In genomic region chr17:26879235-26879634, GRCm38 (mm10) we compare ENCODE assay signal across 25 mouse cellular contexts. TPM values are rescaled to one million over a fixed set of nuclear protein-coding genes. Genes with fewer than 3 reads are reported as not detected.
DNase-seq lines count a peak whose midpoint lies in the region; ATAC-seq and TF ChIP-seq lines count a peak whose summit lies in the region.
"Had no signal": no experiment of that assay in that cellular context is flagged by ENCODE, and none has a peak within 500 bp of the region (broad histone marks: within the 10 kb centered on the region; RNA-seq: fewer than 3 reads in every experiment).

No protein-coding gene starts in this region.

- no peaks in the 10 kb centered on the region for H3K27me3 ChIP-seq in heart, embryonic 16.5 days (ENCODE audit: control insufficient read depth, insufficient read depth, low read length)
- no peaks in the 10 kb centered on the region for H3K27me3 ChIP-seq in lung, embryonic 14.5 days (ENCODE audit: insufficient read depth, low read length)
- H3K27me3 ChIP-seq in small intestine, adult 2 months (ENCODE audit: control insufficient read depth, insufficient read depth, low read length) = no peaks in the 10 kb centered on the region
- H3K27me3 ChIP-seq in embryonic facial prominence, embryonic 10.5 days (replicated peaks; ENCODE audit: low read depth, poor library complexity, severe bottlenecking) = no peaks in the 10 kb centered on the region
- H3K27me3 ChIP-seq: embryonic facial prominence, embryonic 13.5 days; neural tube, embryonic 15.5 days had no signal

- WGBS in heart, embryonic 16.5 days = 91% methylated on average over 6 of the region's 6 CpGs
- WGBS in lung, embryonic 14.5 days = 82% methylated on average over 6 of the region's 6 CpGs
- WGBS in small intestine, adult 2 months = 92% methylated on average over 6 of the region's 6 CpGs
- 90% methylated on average over 6 of the region's 6 CpGs for WGBS in embryonic facial prominence, embryonic 10.5 days

- H3K4me1 ChIP-seq in heart, embryonic 16.5 days (ENCODE audit: control insufficient read depth, insufficient read depth, low read length) = peaks cover 35% of the 10 kb centered on the region
- H3K4me1 ChIP-seq in lung, embryonic 14.5 days (ENCODE audit: insufficient read depth) = 0 out of 2 replicates have a peak, but pooled peaks cover 3% of the 10 kb centered on the region
- H3K4me1 ChIP-seq in ES-E14 (ENCODE audit: control insufficient read depth in 2 of 2, insufficient read depth in 2 of 2, low read length in 2 of 2, poor library complexity in 1 of 2) = no peaks in the 10 kb centered on the region
- no peaks in the 10 kb centered on the region for H3K4me1 ChIP-seq in small intestine, adult 2 months (ENCODE audit: control insufficient read depth, insufficient read depth, insufficient read length, low read length)
- H3K4me1 ChIP-seq in embryonic facial prominence, embryonic 10.5 days = no peaks in the 10 kb centered on the region; the same call in 1 of the 2 replicates
- H3K4me1 ChIP-seq: limb, embryonic 12.5 days had no signal

- H3K9ac ChIP-seq in heart, embryonic 16.5 days (ENCODE audit: low read length) = no peak overlapping the region
- no peak overlapping the region for H3K9ac ChIP-seq in lung, embryonic 14.5 days
- no peak overlapping the region for H3K9ac ChIP-seq in ES-E14 (ENCODE audit: insufficient read depth, low read depth, low read length, poor library complexity, severe bottlenecking)
- H3K9ac ChIP-seq: embryonic facial prominence, embryonic 13.5 days; limb, embryonic 12.5 days; neural tube, embryonic 15.5 days had no signal

- H3K4me3 ChIP-seq in heart, embryonic 16.5 days (ENCODE audit: low read length) = no peak overlapping the region
- no peak overlapping the region for H3K4me3 ChIP-seq in lung, embryonic 14.5 days (ENCODE audit: low read depth, low read length)
- H3K4me3 ChIP-seq in ES-E14 (ENCODE audit: insufficient read depth in 1 of 2, low read depth in 1 of 2, low read length in 2 of 2, poor library complexity in 1 of 2, severe bottlenecking in 1 of 2) = no peak overlapping the region
- H3K4me3 ChIP-seq in small intestine, adult 2 months (ENCODE audit: low read depth, low read length) = no peak overlapping the region
- no peak overlapping the region for H3K4me3 ChIP-seq in embryonic facial prominence, embryonic 10.5 days
- H3K4me3 ChIP-seq: embryonic facial prominence, embryonic 13.5 days; limb, embryonic 12.5 days; myocyte; neural tube, embryonic 15.5 days had no signal

- in situ Hi-C loops in ES-E14 (cut with MboI; ENCODE audit: low sequenced_read_pairs in 2 of 2, unreplicated experiment in 2 of 2) = loop anchor here in 1 of 2 experiments (25.0 kb wide), 2 partner anchors 192 to 417 kb away; no protein-coding TSS in a partner anchor

- ATAC-seq in heart, embryonic 16.5 days (replicated peaks; ENCODE audit: extremely low read depth, insufficient read depth, low FRiP score) = no peak
- no peak for ATAC-seq in lung, embryonic 14.5 days (ENCODE audit: insufficient read depth)
- ATAC-seq: activated CD4-positive, CD25-positive, alpha-beta regulatory T cell, adult 4 months; hindbrain, embryonic 16.5 days had no signal

- H3K9me3 ChIP-seq in heart, embryonic 16.5 days (replicated peaks; ENCODE audit: control insufficient read depth, low read length) = peaks cover 12% of the 10 kb centered on the region
- peaks cover 3% of the 10 kb centered on the region; the same call in 1 of the 2 replicates for H3K9me3 ChIP-seq in lung, embryonic 14.5 days (ENCODE audit: low read depth, low read length)
- H3K9me3 ChIP-seq in ES-E14 (ENCODE audit: control insufficient read depth, insufficient read depth, low read depth, low read length) = no peaks in the 10 kb centered on the region
- 0 out of 2 replicates have a peak, but pooled peaks cover 4% of the 10 kb centered on the region for H3K9me3 ChIP-seq in embryonic facial prominence, embryonic 10.5 days
- H3K9me3 ChIP-seq: limb, embryonic 12.5 days; neural tube, embryonic 15.5 days had no signal

- peaks cover 4% of the 10 kb centered on the region; the same call in 1 of the 2 replicates for H3K36me3 ChIP-seq in heart, embryonic 16.5 days (ENCODE audit: control insufficient read depth, insufficient read depth)
- no peaks in the 10 kb centered on the region for H3K36me3 ChIP-seq in lung, embryonic 14.5 days (ENCODE audit: insufficient read depth)
- H3K36me3 ChIP-seq in ES-E14 (ENCODE audit: control insufficient read depth, insufficient read depth, low read length, poor library complexity, severe bottlenecking) = no peaks in the 10 kb centered on the region
- H3K36me3 ChIP-seq in small intestine, adult 2 months (ENCODE audit: control insufficient read depth, insufficient read depth, low read length) = no peaks in the 10 kb centered on the region
- no peaks in the 10 kb centered on the region for H3K36me3 ChIP-seq in embryonic facial prominence, embryonic 10.5 days (replicated peaks)
- H3K36me3 ChIP-seq: embryonic facial prominence, embryonic 13.5 days; limb, embryonic 12.5 days; neural tube, embryonic 15.5 days had no signal

- H3K4me2 ChIP-seq in heart, embryonic 16.5 days (ENCODE audit: low read depth, low read length) = no peak overlapping the region
- H3K4me2 ChIP-seq in lung, embryonic 14.5 days = no peak overlapping the region
- H3K4me2 ChIP-seq: embryonic facial prominence, embryonic 13.5 days; limb, embryonic 12.5 days; neural tube, embryonic 15.5 days had no signal

- TF ChIP-seq CTCF in lung, embryonic 14.5 days (IDR thresholded peaks at IDR 0.05; ENCODE audit: low read depth) = peak; percentile 28; the same call in 1 of the 2 replicates
- peak; percentile 20; the same call in 1 of the 2 replicates for TF ChIP-seq CTCF in small intestine, adult 2 months (IDR thresholded peaks at IDR 0.05; ENCODE audit: extremely low read depth, insufficient read length, insufficient replicate concordance, low read depth, low read length)

- no peak for DNase-seq in heart, adult 11 months
- DNase-seq in lung, embryonic 14.5 days = no peak
- no peak for DNase-seq in lung, postnatal 14 days
- DNase-seq in ES-E14 (ENCODE audit: low read depth, low spot score) = peak; percentile 19
- no peak for DNase-seq in embryonic facial prominence, embryonic 10.5 days (ENCODE audit: low spot score)
- DNase-seq: adrenal gland, postnatal 14 days; cerebellum, adult 2 months; gastrocnemius, postnatal 25 days; heart, postnatal 4 days; kidney, adult 18-20 months; kidney, postnatal 25 days; layer of hippocampus, adult 9-11 months; lung, adult 2 months; midbrain, embryonic 14.5 days; right cerebral cortex, postnatal 25 days had no signal

- TF ChIP-seq POLR2A in small intestine, adult 2 months (IDR thresholded peaks at IDR 0.05; ENCODE audit: low read depth, low read length) = no peak

- H3K27ac ChIP-seq in heart, embryonic 16.5 days (ENCODE audit: low read length) = peak overlapping the region; percentile 89
- H3K27ac ChIP-seq in lung, embryonic 14.5 days (ENCODE audit: low read depth) = no peak overlapping the region
- H3K27ac ChIP-seq in ES-E14 (ENCODE audit: insufficient read depth, low read depth, low read length, poor library complexity, severe bottlenecking) = no peak overlapping the region
- no peak overlapping the region for H3K27ac ChIP-seq in small intestine, adult 2 months (ENCODE audit: insufficient read depth, low read depth, low read length)
- H3K27ac ChIP-seq in embryonic facial prominence, embryonic 10.5 days (replicated peaks) = no peak overlapping the region
- H3K27ac ChIP-seq: embryonic facial prominence, embryonic 13.5 days; limb, embryonic 12.5 days; neural tube, embryonic 15.5 days had no signal

TF ChIP-seq in ES-E14, 5 proteins besides CTCF, POLR2A, EP300 and RAD21:
- no peak for TF ChIP-seq ZNF384 (IDR thresholded peaks at IDR 0.05; ENCODE audit: low read depth, low read length)
- no peak for TF ChIP-seq HCFC1 (IDR thresholded peaks at IDR 0.05; ENCODE audit: borderline replicate concordance, insufficient read depth, low read length)
- no peak for TF ChIP-seq CHD2 (IDR thresholded peaks at IDR 0.05; ENCODE audit: low read depth, low read length)
- TF ChIP-seq MAFK (IDR thresholded peaks at IDR 0.05; ENCODE audit: insufficient read depth, low read depth, low read length) = no peak
- TF ChIP-seq ZC3H11A (IDR thresholded peaks at IDR 0.05; ENCODE audit: borderline replicate concordance, low read depth, low read length) = no peak

RNA-seq across cellular contexts. Expression of gene Nkx2-5, which starts 34.4 kb away (rescaled TPM):
- 123 and 132 TPM in 2 replicates for polyA plus RNA-seq in heart, embryonic 16.5 days (2015; fragmentation: Nextera tagmentation; extraction: Ambion mirVana)
- polyA plus RNA-seq in lung, embryonic 14.5 days (2014; fragmentation: Nextera tagmentation; extraction: Ambion mirVana) = 0.24 and 1.6 TPM in 2 replicates
- 1.1 and 3.0 TPM in 2 replicates for total RNA-seq in ES-E14 (2012; rRNA removed)
- polyA plus RNA-seq in small intestine, adult 2 months (2012; rRNA removed) = 0.11 and 3.5 TPM in 2 replicates
- polyA plus RNA-seq in embryonic facial prominence, embryonic 10.5 days (2016; fragmentation: Nextera tagmentation; extraction: Ambion mirVana) = 0.48 and 0.75 TPM in 2 replicates
- total RNA-seq: adrenal gland, postnatal 14 days; common myeloid progenitor, adult 5-6 weeks; gastrocnemius, postnatal 25 days; megakaryocyte progenitor cell, adult 5-6 weeks had no signal
- polyA plus RNA-seq: activated CD4-positive, CD25-positive, alpha-beta regulatory T cell, adult 4 months; cerebellum, adult 2 months; hindbrain, embryonic 16.5 days; limb, embryonic 12.5 days; midbrain, embryonic 14.5 days; neural tube, embryonic 15.5 days had no signal

RNA-seq across cellular contexts. Expression of gene Kifc5b, which starts 37.7 kb away (rescaled TPM):
- 6.2 and 6.9 TPM in 2 replicates for polyA plus RNA-seq in heart, embryonic 16.5 days (2015; fragmentation: Nextera tagmentation; extraction: Ambion mirVana)
- 6.3 and 9.6 TPM in 2 replicates for polyA plus RNA-seq in lung, embryonic 14.5 days (2014; fragmentation: Nextera tagmentation; extraction: Ambion mirVana)
- total RNA-seq in ES-E14 (2012; rRNA removed) = 52.5 and 83.4 TPM in 2 replicates
- 2.5 and 3.7 TPM in 2 replicates for polyA plus RNA-seq in small intestine, adult 2 months (2012; rRNA removed)
- 11.6 and 12.1 TPM in 2 replicates for polyA plus RNA-seq in embryonic facial prominence, embryonic 10.5 days (2016; fragmentation: Nextera tagmentation; extraction: Ambion mirVana)

RNA-seq across cellular contexts. Expression of gene Phf1, which starts 53.6 kb away (rescaled TPM):
- polyA plus RNA-seq in heart, embryonic 16.5 days (2015; fragmentation: Nextera tagmentation; extraction: Ambion mirVana) = 7.5 and 8.7 TPM in 2 replicates
- 5.1 and 7.5 TPM in 2 replicates for polyA plus RNA-seq in lung, embryonic 14.5 days (2014; fragmentation: Nextera tagmentation; extraction: Ambion mirVana)
- total RNA-seq in ES-E14 (2012; rRNA removed) = 9.4 and 13.3 TPM in 2 replicates
- 35.6 and 67.1 TPM in 2 replicates for polyA plus RNA-seq in small intestine, adult 2 months (2012; rRNA removed)
- polyA plus RNA-seq in embryonic facial prominence, embryonic 10.5 days (2016; fragmentation: Nextera tagmentation; extraction: Ambion mirVana) = 3.8 and 4.7 TPM in 2 replicates

Comparison
In these comparisons a context has a peak if more than half of its experiments do, and no peak if none do; other contexts are left out.
1. RNA of gene Nkx2-5, which starts 34.4 kb away (polyA plus RNA-seq): 123 to 132 TPM in heart, embryonic 16.5 days; 0.48 to 0.75 TPM in embryonic facial prominence, embryonic 10.5 days, 0.24 to 1.6 TPM in lung, embryonic 14.5 days and 0.11 to 3.5 TPM in small intestine, adult 2 months; every median in the first group is over 10 times any median in the second.